Mouse (Mus musculus): ENCODE data around the gene Pigs. TPM values are rescaled to one million over a fixed set of nuclear protein-coding genes. Genes with fewer than 3 reads are reported as not detected.

The Pigs gene
- total RNA-seq, 2 experiments from 2014 or later, result 58.2 to 58.3 TPM

GRCm38 (mm10) chr11:78333992-78334391, 5.8 kb downstream of the Pigs start:
- DNase-seq (ENCODE audit: low spot score in 2 of 2), result no peak

GRCm38 (mm10) chr11:78337040-78337439, 8.8 kb downstream of the Pigs start:
- DNase-seq (ENCODE audit: low spot score in 2 of 2), result no peak

- DNase-seq (ENCODE audit: low spot score in 2 of 2), result no peak
Measured at GRCm38 (mm10) chr11:78341702-78342101, 13.5 kb downstream of the Pigs start.

- DNase-seq (ENCODE audit: low spot score in 2 of 2), result peak; percentile 67 to 68
Measured at GRCm38 (mm10) chr11:78343381-78344327, 15.4 kb downstream of the Pigs start, which contains the start of gene Unc119. Unc119 (plus strand) TSS chr11:78343482.

- no peak for DNase-seq (ENCODE audit: low spot score in 2 of 2)
Measured at GRCm38 (mm10) chr11:78344328-78344889, 16.2 kb downstream of the Pigs start.

GRCm38 (mm10) chr11:78344890-78345715, 16.9 kb downstream of the Pigs start:
- no peak for DNase-seq (ENCODE audit: low spot score in 2 of 2)

- DNase-seq (ENCODE audit: low spot score in 2 of 2), result no peak
Measured at GRCm38 (mm10) chr11:78345801-78346200, 17.6 kb downstream of the Pigs start.

GRCm38 (mm10) chr11:78346326-78347069, 18.3 kb downstream of the Pigs start:
- no peak for DNase-seq (ENCODE audit: low spot score in 2 of 2)

GRCm38 (mm10) chr11:78347070-78347754, 19.0 kb downstream of the Pigs start:
- no peak for DNase-seq (ENCODE audit: low spot score in 2 of 2)

GRCm38 (mm10) chr11:78347908-78348307, 19.7 kb downstream of the Pigs start:
- no peak for DNase-seq (ENCODE audit: low spot score in 2 of 2)

GRCm38 (mm10) chr11:78348474-78348873, 20.3 kb downstream of the Pigs start:
- DNase-seq (ENCODE audit: low spot score in 2 of 2), result no peak

GRCm38 (mm10) chr11:78349441-78350358, 21.5 kb downstream of the Pigs start:
- DNase-seq (ENCODE audit: low spot score in 2 of 2), result no peak

- no peak for DNase-seq (ENCODE audit: low spot score in 2 of 2)
Measured at GRCm38 (mm10) chr11:78353081-78353480, 24.9 kb downstream of the Pigs start.

- DNase-seq (ENCODE audit: low spot score in 2 of 2), result no peak
Measured at GRCm38 (mm10) chr11:78354905-78355304, 26.7 kb downstream of the Pigs start.

GRCm38 (mm10) chr11:78355471-78356238, 27.4 kb downstream of the Pigs start:
- peak in 1 of 2 experiments; percentile 64 for DNase-seq (ENCODE audit: low spot score in 2 of 2)

GRCm38 (mm10) chr11:78358330-78359007, 30.3 kb downstream of the Pigs start:
- DNase-seq (ENCODE audit: low spot score in 2 of 2), result no peak

- no peak for DNase-seq (ENCODE audit: low spot score in 2 of 2)
Measured at GRCm38 (mm10) chr11:78360125-78360788, 32.0 kb downstream of the Pigs start.
